Mouse (Mus musculus) ES-Bruce4 (cell line): ENCODE measurements at regions not wholly inside any gene's neighbourhood (a gene's known extent, or its start where the extent isn't known, plus 50 kb on each side); places are given as distances from the start of the nearest gene placed in this dataset.

Experiments used
- CTCF ChIP-seq: IDR thresholded peaks from one replicate; pipeline ENCODE4 v1.8.1; 2011; ENCODE audit warnings: low read depth, low read length
- POLR2A ChIP-seq: IDR thresholded peaks from one replicate; pipeline ENCODE4 v1.8.1; 2011; ENCODE audit warnings: low read length; ENCODE audit not compliant: insufficient read depth

DNA sequence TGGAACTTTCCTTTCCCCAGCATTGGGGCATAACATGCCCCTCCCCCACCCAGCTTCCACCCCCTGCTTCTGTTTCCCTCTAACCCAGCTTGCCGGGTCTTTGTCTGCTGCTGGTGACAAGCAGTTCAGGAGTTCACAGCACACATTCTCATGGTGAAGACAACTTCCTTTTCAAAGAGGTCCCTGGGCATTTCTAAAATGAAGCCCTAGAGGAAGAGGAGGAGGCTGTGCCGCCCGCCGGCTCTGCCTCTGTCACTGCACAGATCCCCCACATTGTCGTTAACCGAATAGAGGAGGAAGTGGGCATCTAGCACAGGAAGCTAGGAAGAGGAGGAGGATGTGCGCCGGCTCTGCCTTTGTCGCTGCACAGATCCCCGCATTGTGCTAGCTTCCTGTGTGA, 201.4 kb downstream of the Enc1 start:
- no peak for TF ChIP-seq POLR2A
- TF ChIP-seq CTCF = no peak
